Mouse (Mus musculus): Measurements from ENCODE around the gene Snx9. TPM values are rescaled to one million over a fixed set of nuclear protein-coding genes. Genes with fewer than 3 reads are reported as not detected.

Gene Snx9
- total RNA-seq, 2 experiments from 2014 or later, result 15.6 to 16.1 TPM

- DNase-seq (ENCODE audit: low spot score in 2 of 2), result no peak
- H3K27ac ChIP-seq, result no peak overlapping the region
- no peak overlapping the region for H3K4me3 ChIP-seq
Measured at GRCm38 (mm10) chr17:5935680-5936079, 94.6 kb downstream of the Snx9 start.

GRCm38 (mm10) chr17:5936276-5936675 lies 95.1 kb downstream of the Snx9 start:
- no peak for DNase-seq (ENCODE audit: low spot score in 2 of 2)
- Histone ChIP-seq H3K27ac (no peak overlapping the region), H3K4me3 (no peak overlapping the region)
- TF ChIP-seq CTCF (conservative IDR thresholded peaks at IDR 0.05), result no peak

More at GRCm38 (mm10) chr17:5935680-5936079, 94.6 kb downstream of the Snx9 start:
- TF ChIP-seq CTCF (conservative IDR thresholded peaks at IDR 0.05), result no peak

DNA sequence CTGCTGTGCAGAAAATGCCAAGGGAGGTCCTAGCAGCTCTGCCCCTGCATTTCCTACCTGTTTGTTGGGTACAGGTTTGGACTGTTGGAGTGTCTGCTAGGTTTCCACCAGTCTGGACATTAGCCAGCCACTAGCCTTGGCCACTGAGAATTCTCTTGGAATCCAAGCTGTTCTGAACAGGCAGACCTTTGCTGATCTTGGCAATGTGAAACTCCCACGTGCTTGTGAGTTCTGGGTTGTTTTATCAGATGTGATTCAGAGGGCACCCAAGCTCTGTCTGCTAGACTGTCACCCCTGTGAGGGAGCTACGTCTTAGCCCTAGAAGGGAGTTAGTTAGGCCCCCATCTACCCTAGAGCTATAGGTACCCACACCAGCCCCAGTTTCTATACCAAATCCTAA lies 96.3 kb downstream of the Snx9 start:
- no peak for DNase-seq (ENCODE audit: low spot score in 2 of 2)
- Histone ChIP-seq H3K27ac (no peak overlapping the region), H3K4me3 (no peak overlapping the region)
- no peak for TF ChIP-seq CTCF (conservative IDR thresholded peaks at IDR 0.05)

- Histone ChIP-seq H3K27ac (no peak overlapping the region), H3K4me3 (no peak overlapping the region)
- DNase-seq (ENCODE audit: low spot score in 2 of 2), result no peak
- TF ChIP-seq CTCF (conservative IDR thresholded peaks at IDR 0.05), result no peak
Measured at GRCm38 (mm10) chr17:5939871-5940270, 98.7 kb downstream of the Snx9 start.

- DNase-seq (ENCODE audit: low spot score in 2 of 2), result peak; percentile 64 to 75
- Histone ChIP-seq H3K4me3 (peak overlapping the region; percentile 45), H3K27ac (peak overlapping the region; percentile 24; the same call in 1 of the 2 replicates)
- peak; percentile 78 for TF ChIP-seq CTCF (conservative IDR thresholded peaks at IDR 0.05)
Measured at GRCm38 (mm10) chr17:5940792-5941191, 99.7 kb downstream of the Snx9 start.

DNA sequence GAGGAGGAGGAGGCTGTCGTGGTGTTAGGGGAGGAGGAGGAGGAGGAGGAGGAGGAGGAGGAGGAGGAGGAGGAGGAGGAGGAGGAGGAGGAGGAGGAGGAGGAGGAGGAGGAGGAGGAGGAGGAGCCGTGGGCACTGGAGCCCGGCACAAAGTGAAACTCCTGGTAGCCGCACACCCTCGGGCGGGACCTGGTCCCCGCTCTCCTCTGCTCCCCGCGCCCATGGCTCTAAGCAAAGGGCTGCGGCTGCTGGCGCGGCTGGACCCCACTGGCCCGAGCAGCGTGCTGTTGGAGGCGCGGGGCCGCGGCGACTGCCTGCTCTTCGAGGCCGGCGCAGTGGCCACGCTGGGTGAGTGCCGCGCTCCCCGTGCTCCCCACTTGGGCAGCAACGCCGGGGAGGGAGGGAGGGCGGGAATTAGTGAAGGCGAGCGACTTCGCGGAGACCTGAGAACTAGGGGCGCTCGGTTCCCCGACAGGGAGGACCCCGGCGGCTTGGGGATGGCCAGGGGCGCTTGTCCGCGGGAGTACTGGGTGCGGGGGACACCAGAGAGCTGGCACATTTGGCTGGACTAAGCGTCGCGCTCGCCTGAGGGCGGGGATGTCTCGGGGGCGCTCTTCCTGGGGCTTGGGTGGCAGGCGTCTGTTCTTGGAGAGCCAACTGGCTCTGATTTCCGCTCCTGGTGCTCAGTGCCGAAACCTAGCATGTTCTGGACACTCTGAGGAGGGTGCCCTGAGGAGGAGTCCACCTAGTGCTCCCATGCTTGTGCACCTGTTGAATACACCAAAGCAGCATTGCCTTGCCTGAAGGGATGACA lies 100.3 kb downstream of the Snx9 start, which contains the start of gene Synj2:
Gene Synj2 (plus strand): TSS at position 51 of the 814 bp plus-strand sequence.
- H3K4me3 ChIP-seq, result peak within 1 kb of the TSS; percentile 65
- DNase-seq (ENCODE audit: low spot score in 2 of 2), result no peak
- no peak for TF ChIP-seq CTCF (conservative IDR thresholded peaks at IDR 0.05)
- peak within 1 kb of the TSS; percentile 84 for H3K27ac ChIP-seq

DNA sequence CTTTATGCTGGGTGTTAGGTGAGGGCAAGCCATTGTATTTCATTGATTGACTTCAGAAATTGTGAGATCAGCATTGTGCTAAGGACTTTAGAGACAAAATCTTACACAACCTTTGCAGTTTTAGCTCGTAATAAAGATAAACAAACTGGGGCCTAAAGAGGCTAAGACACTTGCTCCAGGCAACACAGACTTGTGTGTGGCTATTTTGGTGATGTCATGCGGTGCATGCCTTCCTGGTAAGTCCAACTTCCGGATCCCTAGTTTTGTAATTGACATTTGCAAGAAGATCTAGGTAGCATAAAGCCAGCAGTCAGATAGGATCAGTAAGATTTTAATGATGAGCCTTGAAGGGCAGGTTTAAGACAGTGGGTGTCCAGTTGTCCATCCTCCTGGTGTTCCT lies 101.0 kb downstream of the Snx9 start:
- no peak for TF ChIP-seq CTCF (conservative IDR thresholded peaks at IDR 0.05)
- Histone ChIP-seq H3K27ac (peak overlapping the region; percentile 84), H3K4me3 (peak overlapping the region; percentile 65)
- no peak for DNase-seq (ENCODE audit: low spot score in 2 of 2)

GRCm38 (mm10) chr17:5943053-5943452 lies 101.9 kb downstream of the Snx9 start:
- no peak for DNase-seq (ENCODE audit: low spot score in 2 of 2)
- Histone ChIP-seq H3K27ac (peak overlapping the region; percentile 84; the same call in 1 of the 2 replicates), H3K4me3 (no peak overlapping the region; the same call in 1 of the 2 replicates)
- no peak for TF ChIP-seq CTCF (conservative IDR thresholded peaks at IDR 0.05)

GRCm38 (mm10) chr17:5947039-5947438 lies 105.9 kb downstream of the Snx9 start:
- no peak for TF ChIP-seq CTCF (conservative IDR thresholded peaks at IDR 0.05)
- Histone ChIP-seq H3K27ac (no peak overlapping the region), H3K4me3 (no peak overlapping the region)
- DNase-seq (ENCODE audit: low spot score in 2 of 2), result no peak

GRCm38 (mm10) chr17:5952455-5952854 lies 111.3 kb downstream of the Snx9 start:
- Histone ChIP-seq H3K4me3 (no peak overlapping the region), H3K27ac (no peak overlapping the region)
- no peak for TF ChIP-seq CTCF (conservative IDR thresholded peaks at IDR 0.05)
- no peak for DNase-seq (ENCODE audit: low spot score in 2 of 2)

GRCm38 (mm10) chr17:5956350-5957000 lies 115.3 kb downstream of the Snx9 start:
- no peak for TF ChIP-seq CTCF (conservative IDR thresholded peaks at IDR 0.05)
- Histone ChIP-seq H3K4me3 (no peak overlapping the region), H3K27ac (peak overlapping the region; percentile 78)
- DNase-seq (ENCODE audit: low spot score in 2 of 2), result no peak

DNA sequence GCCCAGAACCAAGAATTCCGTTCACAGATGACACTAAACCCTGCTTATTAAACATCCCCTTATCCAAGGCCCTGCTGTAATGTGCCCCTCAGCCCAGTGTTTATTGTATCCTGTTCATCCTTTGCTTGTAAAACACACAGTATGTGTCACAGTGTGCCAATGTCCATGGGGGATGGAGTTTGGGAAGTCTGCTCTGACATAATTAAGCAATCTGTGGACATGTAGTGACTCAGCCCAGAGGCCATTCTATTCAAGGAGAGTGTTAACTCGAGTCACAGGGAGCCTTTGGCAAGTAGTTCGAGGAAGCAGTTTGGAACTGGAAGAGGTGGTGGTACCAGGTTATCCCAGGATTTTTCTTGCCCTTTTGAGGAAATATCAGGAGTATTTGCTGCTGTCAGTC lies 116.0 kb downstream of the Snx9 start:
- Histone ChIP-seq H3K4me3 (no peak overlapping the region), H3K27ac (peak overlapping the region; percentile 78)
- no peak for TF ChIP-seq CTCF (conservative IDR thresholded peaks at IDR 0.05)
- no peak for DNase-seq (ENCODE audit: low spot score in 2 of 2)

- no peak for DNase-seq (ENCODE audit: low spot score in 2 of 2)
- H3K27ac ChIP-seq, result peak overlapping the region; percentile 78; the same call in 1 of the 2 replicates
- H3K4me3 ChIP-seq, result no peak overlapping the region
- TF ChIP-seq CTCF (conservative IDR thresholded peaks at IDR 0.05), result no peak
Measured at GRCm38 (mm10) chr17:5958229-5958628, 117.1 kb downstream of the Snx9 start.

All from layer of hippocampus, adult 2 months (tissue).